Mouse (Mus musculus): Measurements from ENCODE around the gene Gm20388.

DNA sequence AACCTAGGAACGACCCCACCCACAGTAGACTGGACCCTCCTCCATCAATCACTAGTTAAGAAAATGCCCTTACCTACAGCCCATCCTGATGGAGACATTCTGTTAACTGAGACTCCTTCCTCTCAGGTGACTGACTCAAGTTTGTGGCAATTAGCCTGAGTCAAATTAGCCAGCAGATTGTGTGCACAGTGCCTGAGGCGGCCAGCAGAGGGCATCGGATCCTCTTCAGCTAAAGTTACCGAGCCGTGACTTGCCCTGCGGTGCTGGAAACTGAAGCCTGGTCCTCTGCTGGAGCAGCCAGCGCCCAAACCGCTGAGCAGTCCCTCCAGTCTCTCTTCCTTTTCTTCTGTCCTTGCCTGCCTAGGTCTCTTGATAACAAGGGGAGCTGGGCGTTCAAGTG is 56.8 kb downstream of the Gm20388 start:
- TF ChIP-seq CTCF (conservative IDR thresholded peaks at IDR 0.05; ENCODE audit: insufficient read depth, insufficient read length, low read depth, low read length) (no peak; the same call in 1 of the 2 replicates), POLR2A (IDR thresholded peaks at IDR 0.05; ENCODE audit: low read depth, low read length) (no peak)

Measured in kidney, adult 2 months (tissue).